Mouse (Mus musculus) heart, adult 2 months (tissue): ENCODE measurements at regions not wholly inside any gene's neighbourhood (a gene's known extent, or its start where the extent isn't known, plus 50 kb on each side); places are given as distances from the start of the nearest gene placed in this dataset.

Experiments
- CTCF ChIP-seq: fragments of 200-600 bp; IDR thresholded peaks from 2 replicates; pipeline ENCODE4 v1.8.1; 2022; ENCODE audit warnings: antibody characterized with exemption, mild to moderate bottlenecking, moderate library complexity
- EP300 ChIP-seq: fragments of 200-500 bp; IDR thresholded peaks from 2 replicates; pipeline ENCODE4 v1.6.1; 2011; ENCODE audit warnings: low read depth, low read length, control low read depth; ENCODE audit not compliant: insufficient read depth

- TF ChIP-seq CTCF, result no peak
- TF ChIP-seq EP300, result no peak
These were observed 597.0 kb downstream of the Efnb2 start for GRCm38 (mm10) chr8:8064074-8064473.
